Mouse (Mus musculus) liver, embryonic 13.5 days (tissue): ENCODE measurements around the gene Flt3l. TPM values are rescaled to one million over a fixed set of nuclear protein-coding genes. Genes with fewer than 3 reads are reported as not detected.

Source experiments
- ATAC-seq: fragments of 200-750 bp; cut with Nextera tagmentation; 2 replicates; pipeline ENCODE4 v1.8.0; 2017; ENCODE audit warnings: low read depth, mild to moderate bottlenecking, moderate number of reproducible peaks, moderate library complexity
- DNase-seq: peaks from one replicate; pipeline ENCODE4 v3.0.0; 2022
- H3K27ac ChIP-seq: fragments of 300-500 bp; sonication (generic); 2 replicates; pipeline ENCODE4 v1.5.1; 2015; ENCODE audit warnings: moderate library complexity, mild to moderate bottlenecking, inconsistent platforms
- H3K27me3 ChIP-seq: fragments of 300-500 bp; sonication (generic); 2 replicates; pipeline ENCODE4 v1.6.1; 2015; ENCODE audit warnings: mild to moderate bottlenecking, inconsistent platforms
- H3K36me3 ChIP-seq: fragments of 300-500 bp; sonication (generic); 2 replicates; pipeline ENCODE4 v1.6.1; 2015; ENCODE audit warnings: mild to moderate bottlenecking, inconsistent platforms
- H3K4me1 ChIP-seq: fragments of 300-500 bp; sonication (generic); replicated peaks from 2 replicates; pipeline ENCODE4 v1.6.1; 2015; ENCODE audit warnings: inconsistent platforms
- H3K4me2 ChIP-seq: fragments of 300-500 bp; sonication (generic); 2 replicates; pipeline ENCODE4 v1.6.1; 2015; ENCODE audit warnings: inconsistent platforms, mild to moderate bottlenecking, moderate library complexity
- H3K4me3 ChIP-seq: fragments of 300-500 bp; sonication (generic); replicated peaks from 2 replicates; pipeline ENCODE4 v1.5.1; 2015; ENCODE audit warnings: mild to moderate bottlenecking, inconsistent platforms
- H3K9ac ChIP-seq: fragments of 300-500 bp; sonication (generic); 2 replicates; pipeline ENCODE4 v1.6.1; 2015; ENCODE audit warnings: mild to moderate bottlenecking, inconsistent platforms
- H3K9me3 ChIP-seq: fragments of 300-500 bp; sonication (generic); replicated peaks from 2 replicates; pipeline ENCODE4 v1.6.1; 2016; ENCODE audit warnings: inconsistent platforms
- WGBS: fragments of 180-500 bp; shearing (Covaris S2); methylation state at CpG from one replicate; pipeline ENCODE4 v1.1.7; 2015; ENCODE audit not compliant: insufficient replicate concordance; 5-methylcytosine and 5-hydroxymethylcytosine counted together
- polyA plus RNA-seq: library from polyadenylated mRNA; unstranded; fragments of >200 nt; fragmentation: Nextera tagmentation; extraction: Ambion mirVana; gene quantifications from 2 replicates; pipeline ENCODE4 v1.2.1, GENCODE M21; 2015

The Flt3l gene
- polyA plus RNA-seq, 1 experiment from 2014 or later, result 5.4 TPM

- DNase-seq, result no peak
- Histone ChIP-seq H3K9me3 (no peaks in the 10 kb centered on the region), H3K27me3 (no peaks in the 10 kb centered on the region), H3K36me3 (no peaks in the 10 kb centered on the region), H3K4me2 (no peak overlapping the region), H3K9ac (no peak overlapping the region), H3K4me1 (peaks cover 52% of the 10 kb centered on the region), H3K27ac (no peak overlapping the region; the same call in 1 of the 2 replicates), H3K4me3 (no peak overlapping the region)
- no peak for ATAC-seq
- 45% methylated on average over 7 of the region's 7 CpGs for WGBS
These were observed 42.1 kb downstream of the Flt3l start for GRCm38 (mm10) chr7:45094121-45094520.

- H3K27ac ChIP-seq, result no peak overlapping the region; the same call in 1 of the 2 replicates
- H3K4me3 ChIP-seq, result no peak overlapping the region
- ATAC-seq (no peak), DNase-seq (no peak)
- no peak overlapping the region for H3K9ac ChIP-seq
- no peaks in the 10 kb centered on the region for H3K36me3 ChIP-seq
- H3K4me2 ChIP-seq, result peak overlapping the region; percentile 30
- peaks cover 54% of the 10 kb centered on the region for H3K4me1 ChIP-seq
- H3K27me3 ChIP-seq, result no peaks in the 10 kb centered on the region
- WGBS, result 25% methylated on average over 17 of the region's 18 CpGs
- H3K9me3 ChIP-seq, result no peaks in the 10 kb centered on the region
These were observed 42.7 kb downstream of the Flt3l start for GRCm38 (mm10) chr7:45093516-45093905.

GRCm38 (mm10) chr7:45092828-45093515 lies 43.3 kb downstream of the Flt3l start:
- Histone ChIP-seq H3K27ac (peak overlapping the region; percentile 63; the same call in 1 of the 2 replicates), H3K9me3 (no peaks in the 10 kb centered on the region), H3K9ac (no peak overlapping the region), H3K36me3 (no peaks in the 10 kb centered on the region), H3K4me1 (peaks cover 56% of the 10 kb centered on the region), H3K4me3 (no peak overlapping the region), H3K4me2 (peak overlapping the region; percentile 30), H3K27me3 (no peaks in the 10 kb centered on the region)
- WGBS, result 35% methylated on average over 12 of the region's 12 CpGs
- no peak for ATAC-seq
- no peak for DNase-seq

- WGBS, result 1% methylated on average over 16 of the region's 16 CpGs
- Histone ChIP-seq H3K27ac (peak within 1 kb of the TSS; percentile 63), H3K9ac (peak within 1 kb of the TSS; percentile 59), H3K4me1 (peaks cover 56% of the 10 kb centered on the region), H3K9me3 (no peaks in the 10 kb centered on the region), H3K4me2 (peak within 1 kb of the TSS; percentile 77), H3K36me3 (0 out of 2 replicates have a peak, but pooled peaks cover 4% of the 10 kb centered on the region), H3K4me3 (peak within 1 kb of the TSS; percentile 58), H3K27me3 (no peaks in the 10 kb centered on the region)
- ATAC-seq (peak; percentile 79), DNase-seq (peak; percentile 80)
These were observed 44.2 kb downstream of the Flt3l start, which contains the start of gene Rcn3 for GRCm38 (mm10) chr7:45092048-45092447. Gene Rcn3, minus strand, starts transcription at chr7:45092221.

GRCm38 (mm10) chr7:45091001-45091990 lies 44.9 kb downstream of the Flt3l start:
- Histone ChIP-seq H3K36me3 (0 out of 2 replicates have a peak, but pooled peaks cover 6% of the 10 kb centered on the region), H3K27me3 (no peaks in the 10 kb centered on the region), H3K4me2 (peak overlapping the region; percentile 77), H3K27ac (peak overlapping the region; percentile 60), H3K4me1 (peaks cover 56% of the 10 kb centered on the region), H3K9ac (peak overlapping the region; percentile 59), H3K4me3 (peak overlapping the region; percentile 58), H3K9me3 (no peaks in the 10 kb centered on the region)
- 13% methylated on average over 35 of the region's 35 CpGs for WGBS
- ATAC-seq (peak; percentile 58), DNase-seq (no peak)

- Histone ChIP-seq H3K4me2 (peak overlapping the region; percentile 77), H3K4me1 (peaks cover 54% of the 10 kb centered on the region), H3K9me3 (no peaks in the 10 kb centered on the region), H3K27me3 (no peaks in the 10 kb centered on the region), H3K4me3 (peak overlapping the region; percentile 58), H3K36me3 (0 out of 2 replicates have a peak, but pooled peaks cover 12% of the 10 kb centered on the region), H3K9ac (peak overlapping the region; percentile 59), H3K27ac (peak overlapping the region; percentile 60; the same call in 1 of the 2 replicates)
- 54% methylated on average over 13 of the region's 13 CpGs for WGBS
- DNase-seq (peak; percentile 60), ATAC-seq (peak; percentile 27; the same call in 1 of the 2 replicates)
These were observed 45.8 kb downstream of the Flt3l start for GRCm38 (mm10) chr7:45090251-45090977.

GRCm38 (mm10) chr7:45088597-45088996 lies 47.6 kb downstream of the Flt3l start:
- no peak overlapping the region for H3K9ac ChIP-seq
- peaks cover 41% of the 10 kb centered on the region for H3K4me1 ChIP-seq
- DNase-seq (no peak), ATAC-seq (no peak)
- WGBS, result 84% methylated on average over 17 of the region's 17 CpGs
- no peaks in the 10 kb centered on the region for H3K27me3 ChIP-seq
- H3K4me2 ChIP-seq, result no peak overlapping the region
- H3K9me3 ChIP-seq, result no peaks in the 10 kb centered on the region
- no peak overlapping the region for H3K27ac ChIP-seq
- H3K4me3 ChIP-seq, result no peak overlapping the region
- H3K36me3 ChIP-seq, result 0 out of 2 replicates have a peak, but pooled peaks cover 12% of the 10 kb centered on the region

GRCm38 (mm10) chr7:45086084-45086483 lies 50.1 kb downstream of the Flt3l start:
- no peak overlapping the region for H3K27ac ChIP-seq
- no peak overlapping the region for H3K4me3 ChIP-seq
- peaks cover 42% of the 10 kb centered on the region for H3K4me1 ChIP-seq
- no peaks in the 10 kb centered on the region for H3K9me3 ChIP-seq
- WGBS, result 60% methylated on average over 4 of the region's 4 CpGs
- DNase-seq (no peak), ATAC-seq (no peak)
- no peak overlapping the region for H3K9ac ChIP-seq
- H3K36me3 ChIP-seq, result 0 out of 2 replicates have a peak, but pooled peaks cover 14% of the 10 kb centered on the region
- no peak overlapping the region for H3K4me2 ChIP-seq
- H3K27me3 ChIP-seq, result no peaks in the 10 kb centered on the region

GRCm38 (mm10) chr7:45083300-45083890 lies 52.8 kb downstream of the Flt3l start:
- ATAC-seq, result no peak; the same call in 1 of the 2 replicates
- no peaks in the 10 kb centered on the region for H3K27me3 ChIP-seq
- no peaks in the 10 kb centered on the region for H3K9me3 ChIP-seq
- 36% methylated on average over 22 of the region's 22 CpGs for WGBS
- 0 out of 2 replicates have a peak, but pooled peaks cover 14% of the 10 kb centered on the region for H3K36me3 ChIP-seq
- no peak for DNase-seq
- H3K4me3 ChIP-seq, result peak overlapping the region; percentile 42
- H3K4me1 ChIP-seq, result peaks cover 37% of the 10 kb centered on the region
- peak overlapping the region; percentile 47 for H3K27ac ChIP-seq
- peak overlapping the region; percentile 53 for H3K9ac ChIP-seq
- H3K4me2 ChIP-seq, result peak overlapping the region; percentile 63
